Mouse (Mus musculus): ENCODE results near the gene Pir. TPM values are rescaled to one million over a fixed set of nuclear protein-coding genes. Genes with fewer than 3 reads are reported as not detected.

Pir gene
- total RNA-seq (2023), result not detected

GRCm38 (mm10) chrX:164269285-164269761 is at the start of gene Pir:
Gene Pir, plus strand, starts transcription at chrX:164269371.

GRCm38 (mm10) chrX:164258057-164258456 is 11.1 kb upstream of the Pir start, which contains the start of gene Bmx:
Gene Bmx, minus strand, starts transcription at chrX:164258193.

GRCm38 (mm10) chrX:164373081-164373480 is 103.9 kb downstream of the Pir start, which contains the start of gene Vegfd:
Gene Vegfd, plus strand, starts transcription at chrX:164373378.

GRCm38 (mm10) chrX:164419471-164419939 is 150.3 kb downstream of the Pir start, which contains the start of gene Piga:
Gene Piga, plus strand, starts transcription at chrX:164419787.

Other genes with a start within 250 kb of the Pir start
- not detected for gene Car5b, start 241.4 kb upstream of the Pir start, total RNA-seq (2023)
- gene Siah1b, start 192.9 kb upstream of the Pir start, total RNA-seq (2023), result 7.4 TPM
- gene Cltrn, start 180.5 kb upstream of the Pir start, total RNA-seq (2023), result not detected
- not detected for gene Ace2, start 130.0 kb upstream of the Pir start, total RNA-seq (2023)
- gene Bmx, start 11.2 kb upstream of the Pir start, total RNA-seq (2023), result not detected
- not detected for gene Vegfd, start 104.0 kb downstream of the Pir start, total RNA-seq (2023)
- gene Piga, start 150.4 kb downstream of the Pir start, total RNA-seq (2023), result 30.4 TPM
- gene Asb11, start 167.6 kb downstream of the Pir start, total RNA-seq (2023), result 0.49 TPM
- not detected for gene Asb9, start 237.0 kb downstream of the Pir start, total RNA-seq (2023)